Mouse (Mus musculus): ENCODE results near the gene Eif4ebp2. TPM values are rescaled to one million over a fixed set of nuclear protein-coding genes. Genes with fewer than 3 reads are reported as not detected.

The Eif4ebp2 gene
- polyA plus RNA-seq, 1 experiment from 2014 or later = 51.4 TPM

DNA sequence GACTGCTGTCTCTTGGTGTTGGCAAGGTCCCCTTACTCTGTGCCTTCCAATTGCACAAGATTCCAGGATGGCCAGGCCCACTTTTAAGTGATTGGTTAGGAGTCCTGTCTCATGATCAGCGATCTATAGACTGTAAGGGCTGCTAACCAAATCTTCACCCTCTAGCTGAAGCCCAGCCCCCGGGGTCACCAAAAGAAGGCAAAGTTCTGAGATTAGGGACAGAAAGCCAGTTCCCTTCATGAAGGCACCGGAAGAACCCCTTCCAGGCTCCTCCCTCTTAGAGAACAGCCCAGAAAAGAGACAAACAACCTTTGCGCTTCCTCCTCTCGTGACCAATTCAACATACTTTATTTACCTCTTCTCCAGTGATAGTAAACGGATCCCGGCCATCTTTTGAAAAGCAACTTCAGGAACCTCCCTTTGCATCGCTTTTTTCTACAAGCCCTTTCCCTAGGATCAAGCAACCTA lies 964 bp downstream of the Eif4ebp2 start:
- DNase-seq (ENCODE audit: low spot score) (peak; percentile 35), ATAC-seq (ENCODE audit: low FRiP score) (no peak)
- Histone ChIP-seq H3K9ac (ENCODE audit: low read depth, low read length) (peak overlapping the region; percentile 78), H3K27ac (ENCODE audit: low read depth, low read length) (no peak overlapping the region), H3K9me3 (ENCODE audit: control insufficient read depth, low read length) (no peaks in the 10 kb centered on the region), H3K4me1 (replicated peaks; ENCODE audit: control insufficient read depth, insufficient read depth, low read length) (peaks cover 2% of the 10 kb centered on the region; the same call in 1 of the 2 replicates), H3K36me3 (ENCODE audit: control insufficient read depth, insufficient read depth, low read length) (no peaks in the 10 kb centered on the region), H3K4me2 (replicated peaks; ENCODE audit: low read depth, low read length) (peak overlapping the region; percentile 93), H3K4me3 (ENCODE audit: low read depth, low read length) (peak overlapping the region; percentile 68), H3K27me3 (ENCODE audit: control insufficient read depth, insufficient read depth, low read length) (no peaks in the 10 kb centered on the region)
- 7% methylated on average over 8 of the region's 8 CpGs for WGBS

GRCm38 (mm10) chr10:61448834-61449233 lies 3.6 kb downstream of the Eif4ebp2 start:
- Histone ChIP-seq H3K4me2 (replicated peaks; ENCODE audit: low read depth, low read length) (no peak overlapping the region), H3K9me3 (ENCODE audit: control insufficient read depth, low read length) (no peaks in the 10 kb centered on the region), H3K4me3 (ENCODE audit: low read depth, low read length) (no peak overlapping the region), H3K4me1 (replicated peaks; ENCODE audit: control insufficient read depth, insufficient read depth, low read length) (peaks cover 2% of the 10 kb centered on the region; the same call in 1 of the 2 replicates), H3K36me3 (ENCODE audit: control insufficient read depth, insufficient read depth, low read length) (no peaks in the 10 kb centered on the region), H3K9ac (ENCODE audit: low read depth, low read length) (no peak overlapping the region), H3K27ac (ENCODE audit: low read depth, low read length) (no peak overlapping the region), H3K27me3 (ENCODE audit: control insufficient read depth, insufficient read depth, low read length) (no peaks in the 10 kb centered on the region)
- ATAC-seq (ENCODE audit: low FRiP score) = no peak
- no peak for DNase-seq (ENCODE audit: low spot score)
- 84% methylated on average over 3 of the region's 3 CpGs for WGBS

DNA sequence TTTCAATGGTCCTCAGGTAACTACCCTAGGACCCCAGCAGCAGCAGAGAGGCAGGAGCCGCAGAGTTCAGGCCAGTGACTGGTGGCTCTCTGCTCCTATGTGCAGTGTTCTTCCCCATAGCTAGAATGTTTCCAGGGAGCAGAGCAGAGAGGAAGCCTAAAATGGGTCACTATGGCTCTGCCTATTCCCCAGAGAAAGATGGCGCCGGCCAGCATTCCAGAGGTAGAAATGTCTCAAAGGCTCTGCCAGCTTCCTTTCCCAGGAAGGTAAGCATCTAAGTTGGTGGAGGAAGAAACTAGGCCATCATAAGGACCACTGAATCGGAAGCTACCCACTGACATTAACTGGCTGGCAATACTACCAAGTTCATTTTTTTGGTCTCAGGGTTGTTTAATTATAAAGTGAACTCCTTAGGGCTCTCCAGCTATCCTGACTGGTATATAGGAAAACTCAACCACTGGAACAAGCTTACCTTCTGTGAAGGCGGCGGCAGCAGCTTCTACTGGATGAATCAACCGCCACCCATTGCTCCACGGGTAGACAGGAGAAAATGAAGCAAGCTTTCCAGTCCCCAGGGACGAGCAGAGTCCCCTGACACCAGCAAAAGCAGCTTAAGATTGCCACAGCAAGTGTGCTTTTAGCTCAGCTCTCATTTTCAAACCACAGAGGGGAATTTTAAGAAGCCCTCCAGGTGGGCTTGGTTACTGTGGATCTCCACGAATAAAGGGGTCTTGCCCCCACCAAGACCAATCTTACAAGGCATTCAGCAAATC lies 4.7 kb downstream of the Eif4ebp2 start:
- no peaks in the 10 kb centered on the region for H3K36me3 ChIP-seq (ENCODE audit: control insufficient read depth, insufficient read depth, low read length)
- no peak overlapping the region for H3K4me2 ChIP-seq (replicated peaks; ENCODE audit: low read depth, low read length)
- no peaks in the 10 kb centered on the region for H3K9me3 ChIP-seq (ENCODE audit: control insufficient read depth, low read length)
- H3K9ac ChIP-seq (ENCODE audit: low read depth, low read length) = no peak overlapping the region
- DNase-seq (ENCODE audit: low spot score) (no peak), ATAC-seq (ENCODE audit: low FRiP score) (no peak)
- WGBS = 85% methylated on average over 10 of the region's 10 CpGs
- peaks cover 2% of the 10 kb centered on the region; the same call in 1 of the 2 replicates for H3K4me1 ChIP-seq (replicated peaks; ENCODE audit: control insufficient read depth, insufficient read depth, low read length)
- no peaks in the 10 kb centered on the region for H3K27me3 ChIP-seq (ENCODE audit: control insufficient read depth, insufficient read depth, low read length)
- H3K4me3 ChIP-seq (ENCODE audit: low read depth, low read length) = no peak overlapping the region
- H3K27ac ChIP-seq (ENCODE audit: low read depth, low read length) = no peak overlapping the region

DNA sequence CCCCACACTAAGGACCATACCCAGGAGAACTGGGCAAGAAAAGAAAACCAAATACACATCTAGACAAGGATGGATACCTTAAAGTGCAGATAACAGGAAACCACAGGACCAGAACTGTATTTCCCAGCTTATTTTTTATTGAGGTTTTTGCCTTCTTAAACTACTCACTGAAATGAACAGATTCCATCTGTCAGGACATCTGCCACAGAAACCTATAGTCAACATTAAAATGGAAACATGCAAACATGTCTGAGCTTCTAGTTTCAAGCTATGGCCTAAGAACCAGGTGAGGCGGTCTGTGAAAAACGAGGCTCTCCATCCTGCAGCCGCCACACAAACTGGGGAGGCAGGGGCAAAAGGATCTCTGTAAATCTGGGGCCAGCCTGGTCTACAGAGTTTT lies 7.4 kb downstream of the Eif4ebp2 start:
- WGBS = 85% methylated on average over 3 of the region's 3 CpGs
- no peak for ATAC-seq (ENCODE audit: low FRiP score)
- H3K27ac ChIP-seq (ENCODE audit: low read depth, low read length) = no peak overlapping the region
- no peak overlapping the region for H3K9ac ChIP-seq (ENCODE audit: low read depth, low read length)
- H3K4me1 ChIP-seq (replicated peaks; ENCODE audit: control insufficient read depth, insufficient read depth, low read length) = 0 out of 2 replicates have a peak, but pooled peaks cover 2% of the 10 kb centered on the region
- H3K27me3 ChIP-seq (ENCODE audit: control insufficient read depth, insufficient read depth, low read length) = no peaks in the 10 kb centered on the region
- H3K4me2 ChIP-seq (replicated peaks; ENCODE audit: low read depth, low read length) = no peak overlapping the region
- H3K36me3 ChIP-seq (ENCODE audit: control insufficient read depth, insufficient read depth, low read length) = no peaks in the 10 kb centered on the region
- no peaks in the 10 kb centered on the region for H3K9me3 ChIP-seq (ENCODE audit: control insufficient read depth, low read length)
- no peak for DNase-seq (ENCODE audit: low spot score)
- no peak overlapping the region for H3K4me3 ChIP-seq (ENCODE audit: low read depth, low read length)

GRCm38 (mm10) chr10:61443876-61444275 lies 8.6 kb downstream of the Eif4ebp2 start:
- Histone ChIP-seq H3K4me2 (replicated peaks; ENCODE audit: low read depth, low read length) (no peak overlapping the region), H3K9me3 (ENCODE audit: control insufficient read depth, low read length) (no peaks in the 10 kb centered on the region), H3K4me1 (replicated peaks; ENCODE audit: control insufficient read depth, insufficient read depth, low read length) (0 out of 2 replicates have a peak, but pooled peaks cover 2% of the 10 kb centered on the region), H3K27ac (ENCODE audit: low read depth, low read length) (no peak overlapping the region), H3K27me3 (ENCODE audit: control insufficient read depth, insufficient read depth, low read length) (no peaks in the 10 kb centered on the region), H3K36me3 (ENCODE audit: control insufficient read depth, insufficient read depth, low read length) (no peaks in the 10 kb centered on the region), H3K9ac (ENCODE audit: low read depth, low read length) (no peak overlapping the region), H3K4me3 (ENCODE audit: low read depth, low read length) (no peak overlapping the region)
- no peak for DNase-seq (ENCODE audit: low spot score)
- no peak for ATAC-seq (ENCODE audit: low FRiP score)
- WGBS = 81% methylated on average over 1 of the region's 1 CpGs

DNA sequence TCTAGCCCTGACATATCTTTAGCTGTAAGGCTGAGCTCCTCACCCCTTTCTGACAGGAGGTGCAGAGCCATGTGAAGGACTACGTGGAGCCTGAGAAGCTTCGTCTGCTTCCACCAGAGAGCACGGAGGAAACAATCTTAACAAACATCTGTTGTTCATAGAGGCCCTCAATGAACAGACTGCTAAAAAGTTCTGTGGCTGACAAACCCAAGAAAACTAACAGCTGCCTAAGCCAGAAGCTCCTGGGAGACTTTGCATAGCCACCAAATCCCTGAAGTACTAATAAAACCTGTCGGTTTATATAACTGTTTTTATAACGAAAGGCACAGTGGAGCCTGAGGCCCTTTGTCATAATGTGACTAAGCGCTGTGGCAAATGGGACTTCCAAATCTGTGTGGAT lies 9.0 kb downstream of the Eif4ebp2 start:
- no peaks in the 10 kb centered on the region for H3K27me3 ChIP-seq (ENCODE audit: control insufficient read depth, insufficient read depth, low read length)
- WGBS = 84% methylated on average over 6 of the region's 6 CpGs
- ATAC-seq (ENCODE audit: low FRiP score) (no peak), DNase-seq (ENCODE audit: low spot score) (no peak)
- no peak overlapping the region for H3K9ac ChIP-seq (ENCODE audit: low read depth, low read length)
- no peak overlapping the region for H3K4me2 ChIP-seq (replicated peaks; ENCODE audit: low read depth, low read length)
- H3K4me1 ChIP-seq (replicated peaks; ENCODE audit: control insufficient read depth, insufficient read depth, low read length) = 0 out of 2 replicates have a peak, but pooled peaks cover 2% of the 10 kb centered on the region
- H3K27ac ChIP-seq (ENCODE audit: low read depth, low read length) = no peak overlapping the region
- no peak overlapping the region for H3K4me3 ChIP-seq (ENCODE audit: low read depth, low read length)
- H3K36me3 ChIP-seq (ENCODE audit: control insufficient read depth, insufficient read depth, low read length) = no peaks in the 10 kb centered on the region
- no peaks in the 10 kb centered on the region for H3K9me3 ChIP-seq (ENCODE audit: control insufficient read depth, low read length)

GRCm38 (mm10) chr10:61440202-61440800 lies 12.2 kb downstream of the Eif4ebp2 start:
- DNase-seq (ENCODE audit: low spot score) = no peak
- H3K4me1 ChIP-seq (replicated peaks; ENCODE audit: control insufficient read depth, insufficient read depth, low read length) = no peaks in the 10 kb centered on the region
- no peak for ATAC-seq (ENCODE audit: low FRiP score)
- 88% methylated on average over 7 of the region's 7 CpGs for WGBS
- no peaks in the 10 kb centered on the region for H3K27me3 ChIP-seq (ENCODE audit: control insufficient read depth, insufficient read depth, low read length)
- no peaks in the 10 kb centered on the region for H3K9me3 ChIP-seq (ENCODE audit: control insufficient read depth, low read length)
- no peak overlapping the region for H3K9ac ChIP-seq (ENCODE audit: low read depth, low read length)
- H3K4me2 ChIP-seq (replicated peaks; ENCODE audit: low read depth, low read length) = no peak overlapping the region
- H3K27ac ChIP-seq (ENCODE audit: low read depth, low read length) = no peak overlapping the region
- H3K4me3 ChIP-seq (ENCODE audit: low read depth, low read length) = no peak overlapping the region
- no peaks in the 10 kb centered on the region for H3K36me3 ChIP-seq (ENCODE audit: control insufficient read depth, insufficient read depth, low read length)

DNA sequence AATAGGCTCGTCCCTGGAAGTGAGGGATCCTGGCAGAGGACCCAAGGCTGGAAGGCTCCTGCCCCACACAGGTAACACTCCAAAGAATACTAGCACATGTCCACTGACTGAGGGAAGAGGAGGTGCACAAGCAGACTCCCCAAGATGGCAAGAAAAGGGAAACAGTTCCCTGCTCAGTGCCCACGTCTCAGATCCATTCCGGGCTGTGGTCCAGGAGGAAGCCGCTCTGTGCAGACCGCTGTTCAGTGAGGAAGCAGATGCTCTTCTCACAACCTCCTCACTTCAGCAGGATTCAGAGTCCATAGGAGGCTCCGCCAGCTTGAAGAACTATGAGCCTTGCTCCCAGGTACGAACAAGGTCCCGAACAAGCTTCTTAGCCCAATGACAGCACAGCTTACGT lies 21.1 kb downstream of the Eif4ebp2 start:
- H3K9ac ChIP-seq (ENCODE audit: low read depth, low read length) = no peak overlapping the region
- 96% methylated on average over 9 of the region's 9 CpGs for WGBS
- DNase-seq (ENCODE audit: low spot score) (no peak), ATAC-seq (ENCODE audit: low FRiP score) (no peak)
- no peak overlapping the region for H3K4me2 ChIP-seq (replicated peaks; ENCODE audit: low read depth, low read length)
- no peaks in the 10 kb centered on the region for H3K27me3 ChIP-seq (ENCODE audit: control insufficient read depth, insufficient read depth, low read length)
- no peaks in the 10 kb centered on the region for H3K9me3 ChIP-seq (ENCODE audit: control insufficient read depth, low read length)
- no peak overlapping the region for H3K4me3 ChIP-seq (ENCODE audit: low read depth, low read length)
- H3K36me3 ChIP-seq (ENCODE audit: control insufficient read depth, insufficient read depth, low read length) = peaks cover 18% of the 10 kb centered on the region
- H3K27ac ChIP-seq (ENCODE audit: low read depth, low read length) = no peak overlapping the region
- no peaks in the 10 kb centered on the region for H3K4me1 ChIP-seq (replicated peaks; ENCODE audit: control insufficient read depth, insufficient read depth, low read length)

GRCm38 (mm10) chr10:61429043-61429442 lies 23.4 kb downstream of the Eif4ebp2 start:
- Histone ChIP-seq H3K9ac (ENCODE audit: low read depth, low read length) (no peak overlapping the region), H3K4me3 (ENCODE audit: low read depth, low read length) (no peak overlapping the region), H3K9me3 (ENCODE audit: control insufficient read depth, low read length) (no peaks in the 10 kb centered on the region), H3K36me3 (ENCODE audit: control insufficient read depth, insufficient read depth, low read length) (peaks cover 15% of the 10 kb centered on the region), H3K4me1 (replicated peaks; ENCODE audit: control insufficient read depth, insufficient read depth, low read length) (peaks cover 3% of the 10 kb centered on the region; the same call in 1 of the 2 replicates), H3K4me2 (replicated peaks; ENCODE audit: low read depth, low read length) (no peak overlapping the region), H3K27me3 (ENCODE audit: control insufficient read depth, insufficient read depth, low read length) (no peaks in the 10 kb centered on the region), H3K27ac (ENCODE audit: low read depth, low read length) (no peak overlapping the region)
- WGBS = 92% methylated on average over 5 of the region's 5 CpGs
- ATAC-seq (ENCODE audit: low FRiP score) = no peak
- no peak for DNase-seq (ENCODE audit: low spot score)
